Mouse (Mus musculus) limb, embryonic 14.5 days (tissue): ENCODE results near the gene Qser1. TPM values are rescaled to one million over a fixed set of nuclear protein-coding genes. Genes with fewer than 3 reads are reported as not detected.
"Not testable (repeated sequence)": the region's sequence is repeated elsewhere in the genome, so short reads cannot be mapped to it uniquely, and the experiment has no call there.

Experiments
- ATAC-seq: fragments of 200-750 bp; cut with Nextera tagmentation; 2 replicates; pipeline ENCODE4 v1.8.0; 2017; ENCODE audit warnings: low read depth, moderate number of reproducible peaks, moderate TSS enrichment; ENCODE audit not compliant: low FRiP score
- DNase-seq: peaks from one replicate; pipeline ENCODE4 v3.0.0-alpha.2; 2015; ENCODE audit warnings: low spot score
- H3K27ac ChIP-seq: fragments of 300-500 bp; sonication (generic); replicated peaks from 2 replicates; pipeline ENCODE4 v1.5.1; 2014; ENCODE audit warnings: low read depth, mild to moderate bottlenecking, low read length, moderate library complexity, mixed read lengths
- H3K27me3 ChIP-seq: fragments of 300-500 bp; sonication (generic); 2 replicates; pipeline ENCODE4 v1.6.1; 2014; ENCODE audit warnings: low read length, mixed read lengths; ENCODE audit not compliant: control insufficient read depth, insufficient read depth
- H3K36me3 ChIP-seq: fragments of 300-500 bp; sonication (generic); 2 replicates; pipeline ENCODE4 v1.6.1; 2014; ENCODE audit warnings: mild to moderate bottlenecking, low read length, moderate library complexity, mixed read lengths; ENCODE audit not compliant: control insufficient read depth, insufficient read depth
- H3K4me1 ChIP-seq: fragments of 300-500 bp; sonication (generic); 2 replicates; pipeline ENCODE4 v1.6.1; 2014; ENCODE audit warnings: antibody characterized with exemption, low read length, mixed read lengths; ENCODE audit not compliant: control insufficient read depth, insufficient read depth
- H3K4me2 ChIP-seq: fragments of 300-500 bp; sonication (generic); replicated peaks from 2 replicates; pipeline ENCODE4 v1.6.1; 2014; ENCODE audit warnings: low read depth, mild to moderate bottlenecking, low read length, moderate library complexity; ENCODE audit not compliant: severe bottlenecking
- H3K4me3 ChIP-seq: fragments of 300-500 bp; sonication (generic); replicated peaks from 2 replicates; pipeline ENCODE4 v1.5.1; 2014; ENCODE audit warnings: low read length
- H3K9ac ChIP-seq: fragments of 300-500 bp; sonication (generic); 2 replicates; pipeline ENCODE4 v1.6.1; 2014; ENCODE audit warnings: mild to moderate bottlenecking, low read depth, low read length, moderate library complexity; ENCODE audit not compliant: severe bottlenecking
- H3K9me3 ChIP-seq: fragments of 300-500 bp; sonication (generic); 2 replicates; pipeline ENCODE4 v1.6.1; 2016; ENCODE audit warnings: low read length; ENCODE audit not compliant: control insufficient read depth
- POLR2A ChIP-seq: fragments of 200-500 bp; IDR thresholded peaks from 2 replicates; pipeline ENCODE4 v1.8.0; 2012; ENCODE audit warnings: inconsistent platforms, mild to moderate bottlenecking, moderate library complexity, borderline replicate concordance; ENCODE audit not compliant: insufficient read depth, insufficient read length; ENCODE audit errors: extremely low read depth
- WGBS: fragments of 180-500 bp; shearing (Covaris S2); extraction: QIAGEN DNeasy Blood & Tissue Kit; methylation state at CpG from one replicate; pipeline ENCODE4 v1.1.7; 2014; 5-methylcytosine and 5-hydroxymethylcytosine counted together
- polyA plus RNA-seq, 2 experiments: library from polyadenylated mRNA; depleted of rRNA in 1 of 2; stranded (reverse) in 1 of 2; unstranded in 1 of 2; fragments of >200 nt; fragmentation: Nextera tagmentation in 1 of 2; extraction: Ambion mirVana in 1 of 2; gene quantifications; 2 replicates each; pipeline versions ENCODE4 v1.2.1 to v1.2.3; 2012 to 2014

Qser1 gene
- polyA plus RNA-seq, 2 experiments, result 16.8 to 19.1 TPM

GRCm38 (mm10) chr2:104842559-104842958, 26.0 kb upstream of the Qser1 start:
- TF ChIP-seq POLR2A, result no peak
- ATAC-seq, result no peak

GRCm38 (mm10) chr2:104841736-104842135, 25.2 kb upstream of the Qser1 start:
- no peak for TF ChIP-seq POLR2A
- H3K9me3 ChIP-seq, result 0 out of 2 replicates have a peak, but pooled peaks cover 3% of the 10 kb centered on the region
- peaks cover under 1% of the 10 kb centered on the region; the same call in 1 of the 2 replicates for H3K4me1 ChIP-seq
- H3K27ac ChIP-seq, result no peak overlapping the region
- H3K27me3 ChIP-seq, result no peaks in the 10 kb centered on the region
- 82% methylated on average over 7 of the region's 7 CpGs for WGBS
- H3K9ac ChIP-seq, result no peak overlapping the region
- no peak overlapping the region for H3K4me2 ChIP-seq
- ATAC-seq (no peak), DNase-seq (no peak)
- no peak overlapping the region for H3K4me3 ChIP-seq
- no peaks in the 10 kb centered on the region for H3K36me3 ChIP-seq

More at GRCm38 (mm10) chr2:104842559-104842958, 26.0 kb upstream of the Qser1 start:
- DNase-seq, result no peak
- Histone ChIP-seq H3K36me3 (no peaks in the 10 kb centered on the region), H3K4me3 (no peak overlapping the region), H3K9ac (no peak overlapping the region), H3K4me2 (no peak overlapping the region), H3K4me1 (peaks cover 4% of the 10 kb centered on the region; the same call in 1 of the 2 replicates), H3K27ac (no peak overlapping the region), H3K9me3 (0 out of 2 replicates have a peak, but pooled peaks cover 3% of the 10 kb centered on the region), H3K27me3 (no peaks in the 10 kb centered on the region)

GRCm38 (mm10) chr2:104840974-104841373, 24.4 kb upstream of the Qser1 start:
- Histone ChIP-seq H3K27ac (no peak overlapping the region), H3K4me2 (no peak overlapping the region), H3K9ac (no peak overlapping the region), H3K4me1 (no peaks in the 10 kb centered on the region), H3K9me3 (0 out of 2 replicates have a peak, but pooled peaks cover 3% of the 10 kb centered on the region), H3K27me3 (no peaks in the 10 kb centered on the region), H3K36me3 (no peaks in the 10 kb centered on the region), H3K4me3 (no peak overlapping the region)
- no peak for DNase-seq
- TF ChIP-seq POLR2A, result no peak
- ATAC-seq, result no peak

GRCm38 (mm10) chr2:104832486-104832885, 15.9 kb upstream of the Qser1 start:
- Histone ChIP-seq H3K9ac (no peak overlapping the region), H3K27me3 (no peaks in the 10 kb centered on the region), H3K9me3 (no peaks in the 10 kb centered on the region), H3K4me1 (0 out of 2 replicates have a peak, but pooled peaks cover 3% of the 10 kb centered on the region), H3K27ac (no peak overlapping the region), H3K36me3 (no peaks in the 10 kb centered on the region), H3K4me2 (no peak overlapping the region), H3K4me3 (no peak overlapping the region)
- no peak for TF ChIP-seq POLR2A
- 83% methylated on average over 2 of the region's 2 CpGs for WGBS
- no peak for ATAC-seq
- no peak for DNase-seq

- no peak overlapping the region for H3K4me2 ChIP-seq
- no peaks in the 10 kb centered on the region for H3K36me3 ChIP-seq
- no peak overlapping the region for H3K9ac ChIP-seq
- DNase-seq, result no peak
- H3K4me3 ChIP-seq, result no peak overlapping the region
- TF ChIP-seq POLR2A, result no peak
- H3K27ac ChIP-seq, result no peak overlapping the region
- H3K4me1 ChIP-seq, result 0 out of 2 replicates have a peak, but pooled peaks cover 3% of the 10 kb centered on the region
- H3K9me3 ChIP-seq, result no peaks in the 10 kb centered on the region
- 91% methylated on average over 4 of the region's 4 CpGs for WGBS
- H3K27me3 ChIP-seq, result no peaks in the 10 kb centered on the region
- no peak for ATAC-seq
These were observed 9.6 kb upstream of the Qser1 start for GRCm38 (mm10) chr2:104826191-104826590.

GRCm38 (mm10) chr2:104818763-104819162, 2.2 kb upstream of the Qser1 start:
- not testable (repeated sequence) for H3K4me1 ChIP-seq, DNase-seq, H3K4me2 ChIP-seq, H3K27ac ChIP-seq, H3K4me3 ChIP-seq, H3K36me3 ChIP-seq, H3K9me3 ChIP-seq, ATAC-seq, H3K9ac ChIP-seq, H3K27me3 ChIP-seq
- 89% methylated on average over 3 of the region's 3 CpGs for WGBS
